Mouse (Mus musculus) neural tube, embryonic 12.5 days (tissue): ENCODE results near the gene Acox1. TPM values are rescaled to one million over a fixed set of nuclear protein-coding genes. Genes with fewer than 3 reads are reported as not detected.

Source experiments
- polyA plus RNA-seq: library from polyadenylated mRNA; unstranded; fragments of >200 nt; fragmentation: Nextera tagmentation; extraction: Ambion mirVana; gene quantifications from 2 replicates; pipeline ENCODE4 v1.2.1, GENCODE M21; 2016

Gene Acox1
- polyA plus RNA-seq, 1 experiment from 2014 or later: 44.0 TPM

Other genes with a start within 250 kb of the Acox1 start
- 0.99 and 1.4 TPM in 2 replicates for gene Itgb4, start 224.3 kb downstream of the Acox1 start, polyA plus RNA-seq
- 100 and 109 TPM in 2 replicates for gene Galk1, start 186.3 kb downstream of the Acox1 start, polyA plus RNA-seq
- 2,060 and 2,115 TPM in 2 replicates for gene H3f3b, start 171.1 kb downstream of the Acox1 start, polyA plus RNA-seq
- gene Unk, start 168.7 kb downstream of the Acox1 start, polyA plus RNA-seq: 47.9 and 48.6 TPM in 2 replicates
- 1.3 and 1.7 TPM in 2 replicates for gene Unc13d, start 121.1 kb downstream of the Acox1 start, polyA plus RNA-seq
- gene Wbp2, start 112.0 kb downstream of the Acox1 start, polyA plus RNA-seq: 97.0 and 110 TPM in 2 replicates
- gene Trim47, start 71.8 kb downstream of the Acox1 start, polyA plus RNA-seq: 3.7 and 5.0 TPM in 2 replicates
- gene Trim65, start 67.9 kb downstream of the Acox1 start, polyA plus RNA-seq: 2.0 and 2.1 TPM in 2 replicates
- 83.7 and 85.5 TPM in 2 replicates for gene Mrpl38, start 60.2 kb downstream of the Acox1 start, polyA plus RNA-seq
- 63.2 and 67.0 TPM in 2 replicates for gene Fbf1, start 30.9 kb downstream of the Acox1 start, polyA plus RNA-seq
- gene Ten1, start 190 bp downstream of the Acox1 start, polyA plus RNA-seq: 67.6 and 68.9 TPM in 2 replicates
- gene Evpl, start 39.0 kb upstream of the Acox1 start, polyA plus RNA-seq: 0.76 and 0.95 TPM in 2 replicates
- 85.3 and 88.4 TPM in 2 replicates for gene Srp68, start 75.2 kb upstream of the Acox1 start, polyA plus RNA-seq
- gene Galr2, start 81.9 kb upstream of the Acox1 start, polyA plus RNA-seq: 1.4 and 2.0 TPM in 2 replicates
- 75.5 and 89.3 TPM in 2 replicates for gene Exoc7, start 108.2 kb upstream of the Acox1 start, polyA plus RNA-seq
- 7.1 and 7.3 TPM in 2 replicates for gene Foxj1, start 136.4 kb upstream of the Acox1 start, polyA plus RNA-seq
- gene Rnf157, start 214.0 kb upstream of the Acox1 start, polyA plus RNA-seq: 54.3 and 62.8 TPM in 2 replicates
- gene Ubald2, start 235.0 kb upstream of the Acox1 start, polyA plus RNA-seq: 53.8 and 72.3 TPM in 2 replicates